Mouse (Mus musculus) embryo, embryonic 10 days (tissue): ENCODE measurements around the gene Ceacam1.
A peak's percentile ranks its signal among the peaks of the same experiment; 100 is the strongest.
"Not testable (repeated sequence)": the region's sequence is repeated elsewhere in the genome, so short reads cannot be mapped to it uniquely, and the experiment has no call there.

Source experiments
- DNase-seq: peaks from one replicate; pipeline ENCODE4 v3.0.0-alpha.2; 2015; ENCODE audit warnings: low spot score

Gene Ceacam1

DNA sequence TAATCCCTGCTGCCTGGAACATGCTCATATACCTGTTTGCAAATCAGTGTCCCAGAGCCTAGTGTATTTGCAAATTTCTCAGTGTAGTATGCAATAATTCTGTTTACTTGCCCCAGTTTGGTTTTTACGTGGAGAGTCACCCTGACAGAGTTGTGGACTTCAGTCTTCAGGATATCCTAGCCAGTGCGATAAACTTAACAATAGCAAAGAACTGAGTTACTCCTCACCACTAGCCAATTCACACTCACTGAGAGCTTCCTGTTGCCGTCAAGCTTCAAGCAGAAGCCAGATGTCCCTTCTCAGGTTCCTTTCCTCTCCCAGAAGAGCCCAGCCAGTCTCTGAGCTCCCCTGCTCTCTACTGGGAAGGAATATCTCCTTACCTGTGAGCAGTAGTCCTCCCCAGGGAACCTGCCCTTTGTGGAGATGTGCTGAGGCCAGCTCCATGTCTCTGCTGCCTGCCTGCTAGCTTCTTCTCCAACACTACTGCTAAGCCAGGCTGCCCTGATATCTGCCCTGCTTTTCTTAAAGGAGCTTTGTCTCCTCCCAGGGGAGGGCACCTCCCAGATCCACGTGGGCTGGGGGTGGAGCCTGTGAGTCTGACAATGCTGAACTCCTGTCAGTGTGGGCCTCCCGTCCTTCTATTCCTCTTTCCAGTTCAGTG is at the start of gene Ceacam1:
Gene Ceacam1, minus strand, starts transcription at position 513 of the 661 bp plus-strand sequence.
- DNase-seq: peak; percentile 50

DNA sequence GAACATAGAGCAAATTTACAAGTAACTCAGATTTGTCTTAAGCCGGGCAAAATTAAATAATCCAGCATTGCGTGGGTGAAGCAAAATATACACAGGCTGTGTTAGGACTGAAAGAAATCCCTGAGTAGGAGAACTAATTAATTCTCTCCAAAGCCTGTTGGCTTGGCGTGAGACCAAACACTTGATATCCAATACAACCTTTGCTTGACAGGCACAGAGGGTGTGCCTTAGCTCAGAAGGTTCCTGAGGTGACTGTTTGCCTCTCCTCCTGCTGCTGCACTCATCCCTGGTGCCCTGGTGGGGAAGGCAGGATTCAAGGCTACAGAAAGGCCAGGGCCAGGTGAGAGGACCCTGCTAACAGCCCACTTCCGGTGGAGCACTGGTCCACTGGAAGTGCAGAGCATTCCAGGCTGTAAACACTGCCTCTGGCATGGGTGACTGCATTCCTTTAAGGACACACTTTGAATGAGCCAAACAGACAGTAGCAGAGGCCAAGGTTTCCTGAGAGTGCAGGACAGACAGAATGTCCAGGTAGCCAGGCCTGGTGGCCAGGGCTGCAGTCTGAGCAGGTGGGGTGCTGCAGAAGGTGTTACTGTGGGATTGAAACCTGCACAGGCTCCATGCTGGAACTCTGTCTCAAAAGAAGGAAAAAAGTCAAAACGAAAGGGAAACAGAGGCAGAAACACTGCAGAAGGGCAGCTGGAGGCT is 38.8 kb upstream of the Ceacam1 start:
- not testable (repeated sequence) for DNase-seq

DNA sequence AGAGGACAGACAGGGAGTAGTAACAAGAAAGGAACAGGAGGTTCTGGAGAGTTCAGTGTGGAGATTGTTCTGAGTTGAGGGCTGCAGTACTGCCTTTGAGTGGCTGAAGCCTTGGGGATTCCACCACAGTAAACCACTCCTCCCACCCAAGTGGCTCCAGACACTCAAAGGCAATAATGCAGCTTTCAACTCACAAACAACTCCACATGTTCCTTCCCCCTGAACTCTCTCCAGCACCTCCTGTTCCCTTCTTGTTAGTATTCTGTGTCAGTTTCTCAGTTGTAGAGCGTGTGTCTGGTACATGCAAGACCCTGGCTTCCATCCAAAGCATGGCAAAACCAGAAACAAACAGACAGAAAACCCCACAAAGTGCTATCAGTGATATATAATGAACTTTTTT is 38.3 kb upstream of the Ceacam1 start:
- not testable (repeated sequence) for DNase-seq

DNA sequence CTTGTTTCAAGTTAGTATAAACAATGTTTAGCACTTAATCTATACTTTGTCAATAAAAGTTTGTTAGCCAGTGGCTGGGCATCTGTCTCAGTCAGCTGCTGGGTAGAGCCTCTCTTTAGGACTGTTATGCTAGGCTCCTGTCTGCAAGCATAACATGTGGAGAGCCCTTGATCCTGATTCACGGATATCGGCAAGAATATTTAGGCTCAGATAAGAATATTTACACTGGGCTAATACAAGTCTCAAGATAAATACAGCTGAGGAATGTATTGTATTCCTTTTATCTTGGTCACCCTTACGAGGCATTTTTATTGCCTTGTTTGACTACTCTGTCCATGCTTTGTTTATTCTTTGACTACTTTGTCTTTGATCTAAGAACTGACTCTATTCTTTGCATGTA is 32.5 kb upstream of the Ceacam1 start:
- DNase-seq: no peak

DNA sequence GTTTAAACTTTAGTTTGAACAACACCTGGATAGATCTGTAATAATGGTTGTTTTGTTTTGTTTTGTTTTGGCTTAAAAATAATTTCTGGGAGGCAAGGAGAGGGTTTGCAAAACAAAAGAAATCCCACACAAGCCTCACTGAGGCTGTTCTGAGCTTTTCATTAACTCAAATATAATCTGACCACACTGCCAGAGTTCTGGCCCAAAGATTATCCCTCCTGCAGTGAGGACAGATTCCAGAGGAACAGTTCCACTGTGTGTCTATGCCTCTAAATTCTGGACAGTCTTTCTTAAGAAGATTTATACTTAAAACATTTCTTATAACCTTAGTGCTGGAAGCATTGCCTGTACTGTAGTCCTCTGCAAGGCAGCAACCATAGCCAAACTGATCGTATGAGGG is 17.2 kb upstream of the Ceacam1 start:
- no peak for DNase-seq

DNA sequence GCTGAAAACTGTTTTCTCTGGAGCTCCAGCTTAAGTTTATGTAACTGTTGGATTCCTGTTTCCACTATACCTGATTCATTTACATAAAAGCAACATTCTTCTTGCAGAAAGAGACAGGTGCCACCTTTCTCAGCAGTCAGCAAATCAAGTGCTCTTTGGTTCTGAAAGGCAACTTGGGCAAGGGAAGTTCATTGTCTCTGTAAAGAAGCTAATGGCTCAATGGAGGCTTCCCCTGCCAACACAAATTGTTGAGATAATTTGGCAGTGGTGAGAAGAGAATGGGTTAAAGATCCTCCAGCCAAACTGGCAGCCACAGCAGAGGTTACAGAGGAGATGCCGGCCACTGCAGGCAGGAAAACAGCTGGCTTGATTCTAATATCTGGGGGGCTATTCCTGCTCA is 13.3 kb upstream of the Ceacam1 start:
- DNase-seq: not testable (repeated sequence)

DNA sequence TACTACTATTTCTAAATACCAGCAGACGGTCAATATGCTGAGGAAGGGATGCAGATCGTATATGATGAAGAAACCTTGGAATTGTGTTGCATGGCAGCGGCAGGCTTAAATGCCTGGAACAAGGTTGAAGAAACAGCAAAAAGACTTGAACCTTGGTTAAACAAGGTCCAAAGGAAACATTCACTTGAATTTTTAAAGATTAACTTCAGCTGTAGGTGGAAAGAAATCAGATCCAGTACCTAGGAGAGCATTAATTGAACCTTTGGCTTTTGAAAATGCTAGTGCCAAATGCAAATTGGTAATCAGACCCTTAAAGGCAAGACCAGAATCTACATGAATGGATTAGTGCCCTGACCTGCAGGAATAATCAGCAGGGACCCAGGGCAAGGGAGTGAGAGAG is 12.0 kb upstream of the Ceacam1 start:
- DNase-seq: not testable (repeated sequence)

DNA sequence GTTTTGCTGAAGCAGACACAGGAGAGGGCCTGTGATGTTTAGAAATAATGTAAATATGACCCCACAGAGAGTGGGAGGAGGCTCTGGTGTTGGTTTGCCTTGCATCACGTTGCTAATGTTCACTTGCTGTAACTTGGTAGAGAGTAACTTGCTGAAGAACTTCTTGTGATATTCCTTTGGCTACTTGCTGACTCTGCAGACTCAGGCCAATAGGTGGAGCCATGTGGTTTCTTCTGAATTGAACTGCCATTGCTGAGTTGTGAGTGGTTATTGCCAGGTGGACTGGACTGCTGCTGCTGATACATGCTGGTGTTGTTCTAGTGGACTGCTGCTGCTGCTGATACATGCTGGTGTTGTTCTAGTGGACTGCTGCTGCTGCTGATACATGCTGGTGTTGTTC is 8.8 kb upstream of the Ceacam1 start:
- peak; percentile 24 for DNase-seq

DNA sequence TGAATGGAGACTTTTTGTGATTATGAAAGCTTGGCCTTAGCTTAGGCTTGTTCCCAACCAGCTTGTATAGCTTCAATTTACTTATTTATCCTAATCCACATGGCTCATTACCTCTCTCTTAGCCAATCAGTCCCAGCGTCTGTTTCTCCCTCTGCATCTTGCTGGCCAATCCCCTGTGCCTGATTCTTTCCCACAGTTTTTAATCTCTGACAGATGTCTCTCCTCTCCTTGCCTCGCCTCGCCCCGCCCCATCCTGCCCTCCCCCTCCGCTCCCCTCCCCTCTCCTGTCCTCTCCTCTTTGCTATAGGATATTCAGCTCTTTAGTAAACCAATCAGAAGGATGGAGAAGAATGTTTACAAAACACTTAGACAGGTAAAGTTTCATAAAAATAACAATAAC is 7.7 kb upstream of the Ceacam1 start:
- no peak for DNase-seq

DNA sequence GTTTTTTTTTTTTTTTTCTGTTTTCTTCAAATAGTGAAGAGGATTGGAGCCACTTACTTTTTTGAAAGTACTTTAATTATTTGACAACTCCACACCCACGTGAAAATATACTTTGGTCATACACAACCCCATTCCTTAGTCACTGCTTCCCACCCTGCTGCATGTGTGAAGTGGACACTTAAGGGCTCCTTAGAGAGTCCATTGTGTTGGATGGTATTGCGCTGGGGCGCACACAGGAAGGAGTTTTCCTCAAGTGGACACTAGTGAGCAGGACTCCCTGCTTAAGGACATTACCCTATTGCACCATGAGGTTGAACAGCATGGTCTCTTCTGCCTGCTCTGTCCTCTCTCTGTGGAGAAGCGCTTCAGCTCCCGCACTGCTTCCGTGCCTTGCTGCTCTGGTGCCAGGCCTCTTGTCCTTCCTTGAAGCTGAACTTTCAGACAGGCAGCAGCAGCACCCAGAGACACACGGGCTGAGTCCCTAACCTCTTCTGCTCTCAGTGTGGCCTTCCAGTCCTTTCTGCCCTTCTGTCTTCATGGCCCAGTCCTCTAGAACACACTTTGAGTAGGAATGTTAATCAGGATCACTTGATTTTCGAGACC is 5.8 kb upstream of the Ceacam1 start:
- DNase-seq: no peak

DNA sequence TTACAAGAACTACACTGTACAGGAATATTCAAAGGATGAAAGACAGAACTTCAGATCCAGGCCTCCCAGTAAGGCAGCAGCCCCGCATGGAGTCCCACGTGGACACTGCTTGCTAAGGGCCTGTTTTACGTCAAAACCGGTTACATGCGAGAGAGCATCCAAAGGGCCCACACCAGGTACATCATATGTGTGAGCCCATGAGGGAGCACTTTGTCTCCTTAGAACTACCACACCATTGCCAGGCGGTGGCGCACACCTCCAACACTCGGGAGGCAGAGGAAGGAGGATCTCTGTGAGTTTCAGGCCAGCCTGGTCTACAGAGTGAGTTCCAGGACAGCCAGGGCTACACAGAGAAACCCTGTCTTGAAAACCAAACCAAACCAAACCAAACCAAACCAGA is 3.4 kb upstream of the Ceacam1 start:
- peak; percentile 31 for DNase-seq

DNA sequence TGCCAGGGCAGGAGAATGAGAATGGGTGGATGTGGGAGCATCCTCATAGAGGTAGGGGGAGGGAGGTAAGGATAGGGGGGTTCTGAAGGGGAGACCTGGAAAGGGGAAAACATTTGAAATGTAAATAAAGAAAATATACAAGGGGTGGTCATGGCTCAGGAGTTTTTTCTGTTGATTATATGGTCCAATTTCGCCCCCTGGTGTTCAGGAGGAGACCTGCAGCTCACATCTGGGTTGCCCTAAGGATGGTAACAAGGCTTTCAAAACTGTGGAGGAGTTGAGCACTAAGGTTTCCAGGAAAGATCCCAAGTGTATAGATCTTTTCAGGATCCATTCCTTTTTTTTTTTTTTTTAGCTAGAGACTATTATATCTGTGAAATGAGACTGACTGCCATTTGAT is 2.0 kb upstream of the Ceacam1 start:
- peak; percentile 23 for DNase-seq

DNA sequence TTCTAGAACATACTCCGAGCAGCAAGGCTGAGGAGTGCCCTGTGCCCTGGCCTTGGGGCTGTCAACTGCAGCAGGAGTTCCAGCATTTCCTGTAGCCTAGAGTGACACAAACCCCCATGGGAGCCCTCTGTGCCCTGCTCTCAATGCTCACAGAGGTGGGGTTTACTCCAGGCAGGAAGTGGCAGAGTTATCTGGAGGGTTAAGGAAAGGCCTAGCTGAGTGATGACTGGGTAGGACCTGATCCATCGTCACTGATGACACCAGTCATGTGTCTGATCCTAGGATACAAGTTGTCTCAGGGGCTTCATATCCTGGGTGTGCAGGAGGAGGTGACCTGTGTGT is 320 bp upstream of the Ceacam1 start:
- not testable (repeated sequence) for DNase-seq

DNA sequence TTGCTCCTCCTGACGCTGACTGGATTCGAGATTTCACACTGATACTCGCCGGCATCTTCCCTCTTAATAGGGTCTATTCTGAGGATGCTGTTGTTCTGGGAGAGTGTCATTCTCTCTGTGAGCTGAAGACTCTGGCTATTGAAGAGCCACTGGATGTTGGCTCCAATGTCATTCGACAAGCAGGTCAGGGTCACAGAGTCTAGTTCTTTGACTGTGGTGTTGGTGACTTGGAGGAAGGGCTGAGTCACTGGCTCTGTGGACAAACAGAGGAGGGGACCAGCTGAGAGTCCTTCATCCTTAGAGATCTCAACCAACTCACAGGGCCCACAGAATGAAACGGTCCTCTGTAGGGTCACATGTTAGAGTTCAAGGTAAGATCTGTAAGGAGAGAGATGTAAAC is 5.6 kb downstream of the Ceacam1 start:
- not testable (repeated sequence) for DNase-seq

DNA sequence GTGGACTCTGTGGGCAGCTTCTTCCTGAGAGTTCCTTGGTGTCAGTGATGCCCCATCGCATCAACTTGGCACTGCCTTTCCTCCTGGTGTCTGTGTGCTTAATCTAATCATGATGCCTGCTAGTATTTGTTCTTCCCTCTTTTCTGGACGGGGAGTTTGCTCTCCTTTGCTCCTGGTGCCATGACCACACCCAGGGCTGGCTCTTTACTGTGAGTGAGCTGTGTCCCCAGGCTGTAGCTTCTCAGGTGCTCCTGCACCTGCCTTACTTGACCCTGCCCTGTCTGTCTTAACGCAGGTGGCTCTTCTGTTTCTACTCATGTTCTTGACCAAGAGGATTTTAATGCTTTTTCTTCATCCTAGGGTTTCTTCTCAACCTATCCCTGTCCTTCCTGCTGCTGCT is 11.8 kb downstream of the Ceacam1 start:
- DNase-seq: not testable (repeated sequence)

DNA sequence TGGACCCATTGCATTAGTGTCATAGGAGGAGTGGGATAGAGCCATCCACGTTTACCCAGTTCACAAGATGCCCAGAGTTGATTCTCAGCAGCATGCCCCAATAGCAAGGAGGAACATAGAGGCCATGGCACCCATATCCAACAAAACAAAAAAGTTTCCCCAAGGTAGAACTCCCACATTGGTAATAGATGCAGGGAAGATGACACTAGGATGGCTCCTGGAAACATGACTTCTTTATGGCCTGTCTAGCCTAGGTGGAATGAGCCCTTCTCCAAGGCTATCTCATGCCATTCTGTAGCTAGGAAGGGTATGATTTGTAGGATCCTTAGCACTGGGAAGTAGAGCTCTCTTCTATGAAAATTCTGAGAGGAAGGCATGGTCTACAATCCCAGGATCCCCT is 12.4 kb downstream of the Ceacam1 start:
- no peak for DNase-seq

DNA sequence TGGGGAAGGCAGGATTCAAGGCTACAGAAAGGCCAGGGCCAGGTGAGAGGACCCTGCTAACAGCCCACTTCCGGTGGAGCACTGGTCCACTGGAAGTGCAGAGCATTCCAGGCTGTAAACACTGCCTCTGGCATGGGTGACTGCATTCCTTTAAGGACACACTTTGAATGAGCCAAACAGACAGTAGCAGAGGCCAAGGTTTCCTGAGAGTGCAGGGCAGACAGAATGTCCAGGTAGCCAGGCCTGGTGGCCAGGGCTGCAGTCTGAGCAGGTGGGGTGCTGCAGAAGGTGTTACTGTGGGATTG is 15.4 kb downstream of the Ceacam1 start:
- not testable (repeated sequence) for DNase-seq

DNA sequence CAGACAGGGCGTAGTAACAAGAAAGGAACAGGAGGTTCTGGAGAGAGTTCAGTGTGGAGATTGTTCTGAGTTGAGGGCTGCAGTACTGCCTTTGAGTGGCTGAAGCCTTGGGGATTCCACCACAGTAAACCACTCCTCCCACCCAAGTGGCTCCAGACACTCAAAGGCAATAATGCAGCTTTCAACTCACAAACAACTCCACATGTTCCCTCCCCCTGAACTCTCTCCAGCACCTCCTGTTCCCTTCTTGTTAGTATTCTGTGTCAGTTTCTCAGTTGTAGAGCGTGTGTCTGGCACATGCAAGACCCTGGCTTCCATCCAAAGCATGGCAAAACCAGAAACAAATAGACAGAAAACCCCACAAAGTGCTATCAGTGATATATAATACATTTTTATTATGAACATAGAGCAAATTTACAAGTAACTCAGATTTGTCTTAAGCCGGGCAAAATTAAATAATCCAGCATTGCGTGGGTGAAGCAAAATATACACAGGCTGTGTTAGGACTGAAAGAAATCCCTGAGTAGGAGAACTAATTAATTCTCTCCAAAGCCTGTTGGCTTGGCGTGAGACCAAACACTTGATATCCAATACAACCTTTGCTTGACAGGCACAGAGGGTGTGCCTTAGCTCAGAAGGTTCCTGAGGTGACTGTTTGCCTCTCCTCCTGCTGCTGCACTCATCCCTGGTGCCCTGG is 15.9 kb downstream of the Ceacam1 start:
- DNase-seq: not testable (repeated sequence)

DNA sequence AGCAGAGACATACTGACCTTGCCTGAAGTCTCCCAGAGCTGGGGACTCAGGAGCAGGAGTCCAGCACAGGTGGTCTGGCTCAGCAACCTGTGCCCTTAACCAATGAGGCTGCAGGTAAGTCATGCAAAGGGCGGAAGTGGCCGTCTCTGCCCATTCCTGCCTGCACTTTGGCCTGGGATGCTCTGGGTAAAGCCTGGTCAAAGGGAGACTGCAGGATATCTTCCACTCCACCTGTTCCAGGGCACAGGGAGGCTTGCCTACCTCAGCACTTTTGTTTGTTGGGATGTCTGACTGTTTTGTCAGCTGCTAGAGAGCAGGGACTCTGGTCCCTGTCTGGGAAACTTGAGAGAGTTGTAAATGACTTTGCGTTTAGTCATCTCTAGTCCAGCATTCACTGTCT is 25.3 kb downstream of the Ceacam1 start:
- no peak for DNase-seq

DNA sequence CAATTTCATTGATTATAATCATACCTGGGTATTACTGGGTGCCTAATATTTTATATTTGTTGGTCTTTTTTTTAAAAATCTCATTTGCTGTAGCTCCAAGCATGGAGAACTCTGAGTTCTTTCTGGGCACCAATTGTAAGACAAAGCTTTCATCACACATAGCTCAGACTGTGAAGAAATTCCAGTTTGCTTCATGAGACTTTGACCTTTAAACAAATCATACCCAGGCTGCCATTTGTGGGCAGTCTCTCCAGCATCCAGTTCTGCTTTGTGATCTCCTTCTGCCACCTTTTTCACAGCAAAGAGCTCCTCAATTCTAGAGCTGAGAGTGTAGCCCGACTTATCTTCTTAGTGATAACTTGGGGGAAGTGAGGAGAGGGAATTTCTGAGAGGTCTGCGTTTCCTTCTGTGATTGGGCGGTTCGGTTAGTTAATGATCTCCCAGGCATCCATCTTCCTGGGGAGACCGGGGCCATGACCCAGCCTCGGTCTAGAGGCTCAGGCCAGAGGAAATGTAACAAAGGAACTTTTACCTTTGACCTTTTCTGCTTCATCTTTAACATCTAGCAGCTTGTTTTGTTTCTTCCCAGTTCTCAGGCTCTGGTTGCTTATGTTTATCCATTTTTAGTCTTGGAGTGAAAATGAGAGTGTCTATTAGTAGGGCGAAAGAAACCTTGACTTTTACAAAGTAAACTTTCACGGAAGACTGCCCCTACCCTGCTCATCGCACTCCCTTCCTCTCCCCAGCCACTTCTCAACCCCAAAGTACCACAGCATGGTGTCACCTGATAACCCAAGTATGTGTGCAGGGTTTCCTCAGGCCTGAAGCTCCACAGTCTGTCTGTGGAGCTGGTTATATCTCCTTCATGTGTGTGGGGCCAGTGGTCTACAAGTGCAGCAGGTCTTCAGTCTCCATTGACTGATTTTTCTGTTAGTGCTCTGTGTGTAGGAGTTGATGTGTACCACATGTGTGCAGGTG is 27.2 kb downstream of the Ceacam1 start:
- peak; percentile 26 for DNase-seq

DNA sequence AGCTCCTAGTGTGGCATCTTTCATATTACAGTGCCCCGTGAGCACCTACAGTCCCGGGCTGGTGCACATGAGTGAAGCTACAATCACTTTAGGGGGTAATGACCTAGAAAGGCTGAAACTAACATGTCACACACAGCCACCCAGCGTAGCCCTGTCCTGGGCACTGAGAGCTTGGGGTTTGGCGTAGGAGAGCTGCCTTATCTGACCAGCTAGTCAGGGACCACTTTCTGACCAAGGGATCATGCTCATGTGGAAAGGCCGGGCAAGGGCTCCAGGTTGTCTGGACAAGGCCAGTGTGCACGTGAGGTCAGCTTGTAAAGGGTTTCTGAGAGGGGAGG is 36.6 kb downstream of the Ceacam1 start:
- DNase-seq: no peak
